Mouse (Mus musculus) bone marrow macrophage, adult 2 months (primary cell): ENCODE data around the gene Myo5c.

Experiments
- CTCF ChIP-seq: IDR thresholded peaks from 2 replicates; pipeline ENCODE4 v1.5.1; 2012; ENCODE audit warnings: low read depth, mild to moderate bottlenecking, low read length, moderate library complexity
- POLR2A ChIP-seq: IDR thresholded peaks from 2 replicates; pipeline ENCODE4 v1.6.1; 2012; ENCODE audit warnings: mild to moderate bottlenecking, low read depth, low read length, borderline replicate concordance

GRCm38 (mm10) chr9:75313832-75314516, 82.2 kb downstream of the Myo5c start:
- TF ChIP-seq CTCF, result no peak
- TF ChIP-seq POLR2A, result no peak
